In genomic region chr6:136010290-136011037, GRCm38 (mm10) we compare ENCODE assay signal across 10 mouse cellular contexts.
DNase-seq lines count a peak whose midpoint lies in the region; ATAC-seq and TF ChIP-seq lines count a peak whose summit lies in the region.
"Had no signal": no experiment of that assay in that cellular context is flagged by ENCODE, and none has a peak within 500 bp of the region (broad histone marks: within the 10 kb centered on the region; RNA-seq: fewer than 3 reads in every experiment).

No protein-coding gene starts in this region.

- TF ChIP-seq CTCF in brain, embryonic 14.5 days (IDR thresholded peaks at IDR 0.05; ENCODE audit: borderline replicate concordance, extremely low read depth, insufficient read depth, insufficient read length), result no peak

- H3K27ac ChIP-seq in forebrain, embryonic 13.5 days, result no peak overlapping the region
- H3K27ac ChIP-seq: liver, embryonic 15.5 days had no signal

- no peak overlapping the region for H3K9ac ChIP-seq in forebrain, embryonic 13.5 days
- H3K9ac ChIP-seq: liver, embryonic 15.5 days had no signal

- 19% methylated on average over 7 of the region's 7 CpGs for WGBS in forebrain, embryonic 13.5 days

- peaks cover 16% of the 10 kb centered on the region for H3K4me1 ChIP-seq in forebrain, embryonic 13.5 days
- H3K4me1 ChIP-seq: liver, embryonic 15.5 days had no signal

- DNase-seq in kidney, postnatal 10 days, result peak; percentile 69
- no peak for DNase-seq in kidney, adult 11 months
- peak; percentile 82 for DNase-seq in brain, embryonic 14.5 days (ENCODE audit: low read depth)
- DNase-seq in mesoderm, embryonic 11.5 days (ENCODE audit: low read depth, low spot score), result peak; percentile 16
- DNase-seq in spleen, postnatal 14 days (ENCODE audit: low spot score in 2 of 2), result no peak
- no peak for DNase-seq in urinary bladder, postnatal 36 days (ENCODE audit: low spot score in 2 of 2)

- TF ChIP-seq POLR2A in brain, embryonic 14.5 days (IDR thresholded peaks at IDR 0.05; ENCODE audit: borderline replicate concordance, extremely low read depth, insufficient read depth, insufficient read length, poor library complexity, severe bottlenecking), result no peak

- H3K27me3 ChIP-seq in forebrain, embryonic 13.5 days, result no peaks in the 10 kb centered on the region
- H3K27me3 ChIP-seq: liver, embryonic 15.5 days had no signal

- H3K4me2 ChIP-seq in forebrain, embryonic 13.5 days, result peak overlapping the region; percentile 24
- H3K4me2 ChIP-seq: liver, embryonic 15.5 days had no signal

- no peaks in the 10 kb centered on the region for H3K36me3 ChIP-seq in forebrain, embryonic 13.5 days (ENCODE audit: poor library complexity, severe bottlenecking)
- H3K36me3 ChIP-seq: liver, embryonic 15.5 days had no signal

- no peak overlapping the region for H3K4me3 ChIP-seq in forebrain, embryonic 13.5 days
- H3K4me3 ChIP-seq: erythroblast, embryonic 14.5 days; liver, embryonic 15.5 days had no signal

- peak; percentile 64; the same call in 1 of the 2 replicates for ATAC-seq in forebrain, embryonic 13.5 days
- no peak for ATAC-seq in monocyte, adult 5-6 weeks (replicated peaks; ENCODE audit: insufficient number of reproducible peaks, low FRiP score, low TSS enrichment, poor library complexity, severe bottlenecking)

- no peaks in the 10 kb centered on the region for H3K9me3 ChIP-seq in forebrain, embryonic 13.5 days (replicated peaks)
- H3K9me3 ChIP-seq: liver, embryonic 15.5 days had no signal

Comparison
In these comparisons a context has a peak if more than half of its experiments do, and no peak if none do; other contexts are left out.
1. DNase-seq: peak in kidney, postnatal 10 days (single experiment), brain, embryonic 14.5 days (single experiment) and mesoderm, embryonic 11.5 days (single experiment); none in kidney, adult 11 months (single experiment), spleen, postnatal 14 days (0 of 2) and urinary bladder, postnatal 36 days (0 of 2).